8 mouse cellular contexts compared by ENCODE assay signal in the genomic region with DNA sequence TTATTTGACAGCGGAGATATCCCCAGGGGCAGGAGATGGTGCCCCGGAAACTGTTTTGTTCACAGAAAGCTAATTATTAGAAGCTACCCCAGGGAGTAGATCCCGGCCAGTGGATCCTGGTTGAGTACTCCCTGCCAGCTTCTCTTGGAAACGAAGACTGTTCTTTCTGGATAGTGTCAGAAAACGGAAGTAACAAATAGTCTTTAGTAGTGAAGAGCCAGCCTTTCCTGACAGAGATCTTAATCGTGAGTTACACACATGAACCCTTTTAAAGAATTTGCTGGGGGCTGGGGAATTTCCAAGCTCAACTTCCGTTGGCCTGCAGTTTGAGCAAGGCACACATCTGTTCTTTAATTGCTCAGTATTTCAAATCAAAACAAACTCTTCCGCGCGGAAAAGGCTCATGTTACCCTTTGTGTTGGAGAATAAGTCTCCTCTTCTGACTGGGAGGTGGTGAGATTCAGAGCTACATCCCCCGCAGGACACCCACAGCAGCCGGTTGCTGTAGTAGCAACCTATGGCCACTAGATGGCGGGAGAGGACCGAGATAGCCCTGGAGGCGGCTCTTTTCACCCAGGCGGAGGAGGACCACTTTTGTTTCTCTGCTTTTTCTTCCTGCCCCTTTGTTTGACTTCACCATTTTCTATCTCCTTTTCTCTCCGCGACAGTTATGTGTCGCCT.
A peak's percentile ranks its signal among the peaks of the same experiment; 100 is the strongest.
DNase-seq lines count a peak whose midpoint lies in the region; ATAC-seq and TF ChIP-seq lines count a peak whose summit lies in the region.

No protein-coding gene starts in this region.

- peak overlapping the region; percentile 93 for H3K27ac ChIP-seq in hindbrain, embryonic 13.5 days

- H3K4me2 ChIP-seq in hindbrain, embryonic 13.5 days = peak overlapping the region; percentile 69

- ATAC-seq in Patski = peak; percentile 83
- peak; percentile 86 for ATAC-seq in hindbrain, embryonic 13.5 days (ENCODE audit: low FRiP score)

- H3K36me3 ChIP-seq in hindbrain, embryonic 13.5 days = no peaks in the 10 kb centered on the region

- DNase-seq in Patski (ENCODE audit: low read depth, low spot score) = peak; percentile 19
- DNase-seq in cerebellum, postnatal 10 days = peak; percentile 91 to 92
- peak; percentile 66 to 84 for DNase-seq in frontal cortex, postnatal 14 days (ENCODE audit: low spot score in 2 of 2)
- peak; percentile 86 to 89 for DNase-seq in layer of hippocampus, postnatal 14 days (ENCODE audit: low spot score in 2 of 2)
- DNase-seq in lung, postnatal 10 days = peak; percentile 92
- peak; percentile 87 for DNase-seq in ovary, postnatal 14 days (ENCODE audit: low spot score)
- peak; percentile 70 to 86 for DNase-seq in thymus, postnatal 10 days (ENCODE audit: low spot score in 2 of 2)

- H3K9ac ChIP-seq in hindbrain, embryonic 13.5 days = peak overlapping the region; percentile 76

- 5% methylated on average over 19 of the region's 19 CpGs for WGBS in hindbrain, embryonic 13.5 days

- POLR2A ChIA-PET in Patski (lab: Charles Lee) = interaction anchor here (1.5 kb wide), 1 partner anchor 665 kb away, joined by 3 read pairs; no protein-coding TSS in a partner anchor

- no peaks in the 10 kb centered on the region for H3K9me3 ChIP-seq in hindbrain, embryonic 13.5 days

- in situ Hi-C loops in Patski (cut with MboI; ENCODE audit: low pct_unique_long_range_greater_than_20kb) = loop anchor here (5.0 to 10.0 kb wide), 4 partner anchors 419 to 1174 kb away; no protein-coding TSS in a partner anchor

- peak; percentile 92 for TF ChIP-seq CTCF in Patski (IDR thresholded peaks at IDR 0.05)

- CTCF ChIA-PET in Patski (lab: Charles Lee) = interaction anchor here (0.7 to 2.6 kb wide), 19 partner anchors 18 to 1182 kb away, joined by 3 to 18 read pairs (median 3); no protein-coding TSS in a partner anchor

- H3K4me1 ChIP-seq in hindbrain, embryonic 13.5 days (replicated peaks) = peaks cover 29% of the 10 kb centered on the region

- peak overlapping the region; percentile 43 for H3K4me3 ChIP-seq in hindbrain, embryonic 13.5 days

- no peaks in the 10 kb centered on the region for H3K27me3 ChIP-seq in Patski
- 0 out of 2 replicates have a peak, but pooled peaks cover 5% of the 10 kb centered on the region for H3K27me3 ChIP-seq in hindbrain, embryonic 13.5 days

Comparison
In these comparisons a context has a peak if more than half of its experiments do, and no peak if none do; other contexts are left out.
1. Peak in every context shown above with its lines: DNase-seq, ATAC-seq, H3K4me3 ChIP-seq and H3K27ac ChIP-seq.
2. DNase-seq: peak in every context shown above with its lines; median percentile 92 in lung, postnatal 10 days; 92 in cerebellum, postnatal 10 days; 88 in layer of hippocampus, postnatal 14 days; 87 in ovary, postnatal 14 days; 78 in thymus, postnatal 10 days; 75 in frontal cortex, postnatal 14 days; 19 in Patski.